Mouse (Mus musculus): ENCODE results near the gene AI597479. TPM values are rescaled to one million over a fixed set of nuclear protein-coding genes. Genes with fewer than 3 reads are reported as not detected.
A peak's percentile ranks its signal among the peaks of the same experiment; 100 is the strongest.
"Not testable (repeated sequence)": the region's sequence is repeated elsewhere in the genome, so short reads cannot be mapped to it uniquely, and the experiment has no call there.

AI597479 gene
- polyA plus RNA-seq, 1 experiment from 2014 or later: 16.3 TPM

DNA sequence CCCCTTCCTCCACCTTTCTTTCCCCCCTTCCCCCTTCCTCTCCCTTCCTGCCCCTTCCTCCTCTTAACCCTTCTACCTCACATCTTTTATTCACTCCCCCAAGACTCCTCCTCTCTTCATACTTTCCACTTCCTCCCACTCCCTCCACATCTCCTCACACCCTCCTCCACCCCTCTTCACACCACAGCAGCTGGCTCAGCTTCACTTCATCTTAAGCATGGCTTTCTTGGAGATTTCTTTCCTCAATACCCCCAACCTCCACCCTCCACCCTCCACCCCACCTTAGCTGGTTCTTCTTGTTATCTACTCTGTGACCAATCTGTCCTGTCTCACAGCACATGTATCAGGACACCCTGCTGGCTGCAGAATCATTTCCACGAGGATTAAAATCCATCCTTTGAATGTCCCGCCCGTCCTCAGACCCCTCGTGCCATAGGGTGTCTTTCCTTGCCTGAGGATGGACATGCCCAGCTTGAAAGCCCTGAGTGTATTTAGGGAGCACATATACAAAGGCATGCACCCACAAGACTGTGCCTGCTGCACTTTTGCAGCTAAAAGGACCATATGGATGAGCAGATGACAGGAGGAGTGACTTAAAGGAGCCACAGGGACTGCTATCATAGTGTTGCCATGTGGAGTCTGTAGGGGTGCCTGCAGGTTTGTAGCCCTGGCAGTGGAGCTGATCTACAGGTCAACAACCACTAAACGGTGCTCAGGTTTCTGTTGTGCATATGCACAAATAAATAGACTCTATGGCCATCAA, 31.9 kb downstream of the AI597479 start:
- no peaks in the 10 kb centered on the region for H3K9me3 ChIP-seq (ENCODE audit: low read length)
- DNase-seq (ENCODE audit: low spot score) (no peak), ATAC-seq (no peak)
- H3K36me3 ChIP-seq (ENCODE audit: insufficient read depth, low read length): no peaks in the 10 kb centered on the region
- H3K4me3 ChIP-seq (ENCODE audit: low read depth, low read length): no peak overlapping the region
- 66% methylated on average over 5 of the region's 5 CpGs for WGBS
- TF ChIP-seq CTCF (IDR thresholded peaks at IDR 0.05): no peak
- H3K9ac ChIP-seq (replicated peaks; ENCODE audit: low read depth): no peak overlapping the region
- no peak overlapping the region for H3K27ac ChIP-seq (ENCODE audit: low read length)
- no peak overlapping the region for H3K4me2 ChIP-seq (replicated peaks; ENCODE audit: low read depth, low read length)
- no peaks in the 10 kb centered on the region for H3K27me3 ChIP-seq (replicated peaks; ENCODE audit: insufficient read depth, low read length)
- H3K4me1 ChIP-seq (ENCODE audit: insufficient read depth, low read depth, low read length): no peaks in the 10 kb centered on the region

DNA sequence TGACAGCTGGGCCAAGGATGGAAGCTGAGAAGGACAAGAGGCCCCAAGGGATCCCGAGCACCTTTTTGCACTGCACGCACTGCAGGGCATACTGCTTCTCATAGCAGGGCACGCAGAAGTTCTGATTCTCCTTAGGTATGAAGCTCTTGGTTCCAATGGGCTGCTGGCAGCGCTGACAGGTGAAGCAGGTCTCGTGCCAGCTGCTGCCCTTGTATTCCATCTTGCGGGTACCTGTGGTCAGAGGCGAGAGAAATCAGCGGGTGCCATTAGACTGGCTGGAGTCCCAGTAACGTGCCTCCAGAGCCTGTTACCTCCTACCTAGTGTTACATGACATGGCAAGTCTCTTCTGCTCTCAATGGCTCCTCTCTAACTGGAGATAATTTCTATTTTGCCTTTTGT, 33.1 kb downstream of the AI597479 start:
- no peak overlapping the region for H3K27ac ChIP-seq (ENCODE audit: low read length)
- WGBS: 89% methylated on average over 9 of the region's 9 CpGs

DNA sequence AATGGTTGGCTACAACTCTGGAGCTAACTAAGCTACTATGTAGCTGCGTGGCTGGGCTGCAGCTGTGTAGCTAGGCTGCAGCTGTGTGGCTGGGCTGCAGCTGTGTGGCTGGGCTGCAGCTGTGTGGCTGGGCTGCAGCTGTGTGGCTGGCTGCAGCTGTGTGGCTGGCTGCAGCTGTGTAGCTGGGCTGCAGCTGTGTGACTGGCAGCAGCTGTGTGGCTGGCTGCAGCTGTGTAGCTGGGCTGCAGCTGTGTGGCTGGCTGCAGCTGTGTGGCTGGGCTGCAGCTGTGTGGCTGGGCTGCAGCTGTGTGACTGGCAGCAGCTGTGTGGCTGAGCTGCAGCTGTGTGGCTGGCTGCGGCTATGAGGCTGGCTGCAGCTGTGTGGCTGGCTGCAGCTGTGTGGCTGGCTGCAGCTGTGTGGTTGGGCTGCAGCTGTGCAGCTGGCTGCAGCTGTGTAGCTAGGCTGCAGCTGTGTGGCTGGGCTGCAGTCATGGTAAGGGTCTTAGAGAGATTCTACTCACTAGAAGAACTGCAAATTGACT, 38.0 kb downstream of the AI597479 start:
- H3K36me3 ChIP-seq (ENCODE audit: insufficient read depth, low read length); H3K9ac ChIP-seq (replicated peaks; ENCODE audit: low read depth); ATAC-seq; H3K27ac ChIP-seq (ENCODE audit: low read length); H3K9me3 ChIP-seq (ENCODE audit: low read length); DNase-seq (ENCODE audit: low spot score); H3K4me3 ChIP-seq (ENCODE audit: low read depth, low read length); H3K4me1 ChIP-seq (ENCODE audit: insufficient read depth, low read depth, low read length); H3K27me3 ChIP-seq (replicated peaks; ENCODE audit: insufficient read depth, low read length); H3K4me2 ChIP-seq (replicated peaks; ENCODE audit: low read depth, low read length): not testable (repeated sequence)
- 92% methylated on average over 2 of the region's 2 CpGs for WGBS

More for the DNA sequence above, 33.1 kb downstream of the AI597479 start:
- H3K4me1 ChIP-seq (ENCODE audit: insufficient read depth, low read depth, low read length): no peaks in the 10 kb centered on the region
- DNase-seq (ENCODE audit: low spot score): no peak
- no peak overlapping the region for H3K9ac ChIP-seq (replicated peaks; ENCODE audit: low read depth)
- ATAC-seq: no peak
- no peaks in the 10 kb centered on the region for H3K9me3 ChIP-seq (ENCODE audit: low read length)
- H3K36me3 ChIP-seq (ENCODE audit: insufficient read depth, low read length): no peaks in the 10 kb centered on the region
- no peaks in the 10 kb centered on the region for H3K27me3 ChIP-seq (replicated peaks; ENCODE audit: insufficient read depth, low read length)
- TF ChIP-seq CTCF (IDR thresholded peaks at IDR 0.05) (no peak), EP300 (IDR thresholded peaks at IDR 0.05) (no peak)
- no peak overlapping the region for H3K4me3 ChIP-seq (ENCODE audit: low read depth, low read length)
- no peak overlapping the region for H3K4me2 ChIP-seq (replicated peaks; ENCODE audit: low read depth, low read length)

- Histone ChIP-seq H3K27me3 (replicated peaks; ENCODE audit: insufficient read depth, low read length) (no peaks in the 10 kb centered on the region), H3K36me3 (ENCODE audit: insufficient read depth, low read length) (no peaks in the 10 kb centered on the region), H3K4me1 (ENCODE audit: insufficient read depth, low read depth, low read length) (no peaks in the 10 kb centered on the region), H3K27ac (ENCODE audit: low read length) (no peak overlapping the region), H3K9ac (replicated peaks; ENCODE audit: low read depth) (no peak overlapping the region), H3K4me2 (replicated peaks; ENCODE audit: low read depth, low read length) (no peak overlapping the region), H3K4me3 (ENCODE audit: low read depth, low read length) (no peak overlapping the region), H3K9me3 (ENCODE audit: low read length) (no peaks in the 10 kb centered on the region)
- no peak for TF ChIP-seq CTCF (IDR thresholded peaks at IDR 0.05)
- no peak for TF ChIP-seq EP300 (IDR thresholded peaks at IDR 0.05)
- whole genome bisulfite sequencing: 70% methylated on average over 5 of the region's 5 CpGs
- DNase-seq (ENCODE audit: low spot score): no peak
- peak; percentile 3; the same call in 1 of the 2 replicates for ATAC-seq
Measured at GRCm38 (mm10) chr1:43137334-43137733, 38.8 kb downstream of the AI597479 start.

- 66% methylated on average over 15 of the region's 15 CpGs for WGBS
- Histone ChIP-seq H3K4me1 (ENCODE audit: insufficient read depth, low read depth, low read length) (no peaks in the 10 kb centered on the region), H3K27me3 (replicated peaks; ENCODE audit: insufficient read depth, low read length) (no peaks in the 10 kb centered on the region), H3K4me2 (replicated peaks; ENCODE audit: low read depth, low read length) (no peak overlapping the region), H3K36me3 (ENCODE audit: insufficient read depth, low read length) (no peaks in the 10 kb centered on the region), H3K9ac (replicated peaks; ENCODE audit: low read depth) (no peak overlapping the region), H3K27ac (ENCODE audit: low read length) (no peak overlapping the region), H3K9me3 (ENCODE audit: low read length) (no peaks in the 10 kb centered on the region), H3K4me3 (ENCODE audit: low read depth, low read length) (no peak overlapping the region)
- DNase-seq (ENCODE audit: low spot score) (no peak), ATAC-seq (no peak)
- peak; percentile 59 for TF ChIP-seq CTCF (IDR thresholded peaks at IDR 0.05)
- TF ChIP-seq EP300 (IDR thresholded peaks at IDR 0.05): no peak
Measured at GRCm38 (mm10) chr1:43138268-43138812, 39.8 kb downstream of the AI597479 start.

DNA sequence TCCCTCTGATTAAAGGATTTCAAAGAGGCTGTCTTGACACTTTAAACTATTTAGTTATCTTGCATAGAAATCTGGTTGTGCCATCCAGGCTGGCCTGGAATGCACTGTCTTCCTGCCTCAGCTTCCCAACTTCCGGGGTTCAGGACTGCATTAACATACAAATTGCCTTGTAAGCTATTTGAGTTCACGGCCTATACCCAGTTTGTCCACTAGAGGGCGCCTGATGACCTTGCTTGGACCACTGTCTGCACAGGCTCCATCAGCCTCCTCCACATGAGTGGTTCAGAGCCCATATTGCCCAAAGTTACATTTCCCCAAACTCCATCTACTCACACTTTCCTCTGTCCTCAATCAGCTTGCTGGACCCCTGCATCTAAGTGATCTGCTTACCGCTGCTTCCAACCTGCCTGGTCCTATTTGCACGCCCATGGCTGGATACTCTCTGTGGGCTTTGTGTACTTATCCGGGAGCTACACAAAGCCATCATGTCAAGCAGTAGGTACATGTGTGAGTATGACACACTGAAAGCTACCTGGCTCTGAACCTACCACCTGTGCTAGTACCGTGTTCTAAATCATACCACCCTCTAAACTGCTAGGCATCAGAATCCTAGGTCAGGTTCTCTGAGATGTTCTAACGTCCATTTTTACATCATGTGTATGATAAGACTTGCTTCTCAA, 41.2 kb downstream of the AI597479 start:
- Histone ChIP-seq H3K4me3 (ENCODE audit: low read depth, low read length) (no peak overlapping the region), H3K9me3 (ENCODE audit: low read length) (no peaks in the 10 kb centered on the region), H3K27me3 (replicated peaks; ENCODE audit: insufficient read depth, low read length) (no peaks in the 10 kb centered on the region), H3K27ac (ENCODE audit: low read length) (no peak overlapping the region), H3K4me2 (replicated peaks; ENCODE audit: low read depth, low read length) (no peak overlapping the region), H3K36me3 (ENCODE audit: insufficient read depth, low read length) (no peaks in the 10 kb centered on the region), H3K9ac (replicated peaks; ENCODE audit: low read depth) (no peak overlapping the region), H3K4me1 (ENCODE audit: insufficient read depth, low read depth, low read length) (no peaks in the 10 kb centered on the region)
- TF ChIP-seq CTCF (IDR thresholded peaks at IDR 0.05) (peak; percentile 98), EP300 (IDR thresholded peaks at IDR 0.05) (no peak)
- 52% methylated on average over 8 of the region's 8 CpGs for WGBS
- peak; percentile 75 for ATAC-seq
- DNase-seq (ENCODE audit: low spot score): peak; percentile 84
